Mouse (Mus musculus): Measurements from ENCODE around the gene Elp4.

The Elp4 gene

DNA sequence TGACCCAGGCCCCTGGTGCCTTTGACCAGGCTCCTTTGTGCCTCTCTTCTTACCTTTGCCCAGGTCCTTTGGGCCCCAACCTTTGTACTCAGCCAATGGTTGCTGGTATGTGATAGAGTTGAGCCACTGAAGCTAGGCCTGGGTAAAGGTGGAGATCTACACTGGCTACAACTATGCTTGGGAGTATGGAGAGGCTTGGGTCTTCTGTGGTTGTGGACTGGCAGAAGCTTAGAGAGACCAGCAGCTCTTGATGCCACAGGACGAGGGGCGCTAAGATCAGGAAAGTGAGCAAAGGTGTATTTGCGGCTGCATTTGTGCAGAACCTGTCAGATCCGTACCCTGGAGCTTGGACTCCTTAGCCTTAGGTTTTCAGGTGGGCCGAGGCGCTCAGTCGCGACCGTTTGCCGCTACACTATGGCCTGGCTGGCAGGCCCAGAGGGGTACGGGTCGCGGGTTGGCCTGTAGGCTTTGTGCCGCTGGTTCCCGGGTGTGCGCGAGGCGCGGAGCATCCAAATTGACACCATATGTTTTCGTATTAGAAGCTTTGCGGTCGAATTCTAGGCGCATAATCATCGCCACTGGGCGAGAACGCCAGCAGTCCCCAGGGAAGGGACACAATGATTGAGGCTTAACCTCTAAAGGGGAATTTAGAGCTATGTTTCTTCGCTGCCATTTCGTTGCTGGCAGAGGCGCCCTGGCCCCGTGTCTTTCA is 223.2 kb downstream of the Elp4 start:
- DNase-seq: no peak

DNA sequence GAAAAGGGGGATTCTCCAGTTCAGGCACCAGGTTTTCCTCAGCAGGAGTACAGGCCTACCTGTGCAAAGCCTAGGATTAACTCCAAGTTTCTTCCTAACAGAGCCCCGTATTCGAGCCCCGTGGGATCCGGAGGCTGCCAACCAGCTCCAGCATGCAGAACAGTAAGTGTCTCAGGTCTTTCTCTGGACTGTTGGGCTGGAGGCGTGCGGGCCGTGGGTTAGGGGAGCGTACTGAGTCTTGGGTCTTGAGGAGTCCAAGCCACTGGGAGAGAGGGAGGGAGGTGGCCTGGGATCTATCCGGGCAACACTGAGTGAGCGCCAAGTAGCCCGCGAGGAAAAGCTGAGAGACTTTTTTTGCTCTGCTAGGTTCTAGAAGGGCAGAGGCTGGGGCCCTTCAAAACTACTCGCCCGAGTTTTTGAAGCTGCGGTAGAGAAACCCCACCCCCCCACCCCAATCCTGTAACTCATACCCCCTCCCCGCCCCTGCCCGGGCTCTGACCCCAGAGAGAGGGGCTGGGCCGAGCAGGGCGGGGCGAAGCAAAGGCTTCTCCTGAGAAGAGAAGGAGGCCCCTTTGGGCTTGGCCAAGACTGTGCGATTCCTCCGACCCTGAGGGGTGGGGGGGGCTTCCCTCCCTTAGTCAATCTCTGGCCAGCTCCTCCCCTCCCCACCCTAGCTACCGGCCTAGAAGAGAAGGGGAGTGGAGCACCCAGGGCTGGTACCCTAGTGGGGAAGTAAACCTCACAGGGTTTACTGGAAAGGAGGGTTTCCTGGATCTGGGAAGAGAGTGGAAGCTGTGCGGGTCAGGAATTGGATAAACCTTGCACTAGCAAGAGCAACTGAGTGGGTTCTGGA is 224.0 kb downstream of the Elp4 start:
- DNase-seq: no peak

DNA sequence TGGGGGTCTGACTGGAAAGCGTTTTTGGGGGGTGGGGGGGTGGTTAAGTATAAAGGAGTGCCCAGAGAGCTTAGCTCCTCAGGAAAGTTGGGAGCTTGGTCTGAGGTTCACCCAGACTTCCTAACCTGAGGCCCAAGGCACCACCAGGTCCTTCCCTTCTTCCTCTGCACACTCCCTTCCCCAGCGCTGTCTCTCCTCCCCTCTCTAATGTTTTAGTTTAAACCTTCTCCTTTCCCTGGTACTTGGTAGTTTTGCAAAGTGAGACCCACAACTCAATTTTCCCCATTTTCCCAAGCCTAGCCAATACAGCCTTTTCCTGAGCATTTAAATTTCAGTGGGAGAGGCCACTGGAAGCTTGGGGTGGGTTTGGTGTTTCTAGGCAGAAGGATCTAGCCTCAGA is 225.0 kb downstream of the Elp4 start:
- DNase-seq: no peak

DNA sequence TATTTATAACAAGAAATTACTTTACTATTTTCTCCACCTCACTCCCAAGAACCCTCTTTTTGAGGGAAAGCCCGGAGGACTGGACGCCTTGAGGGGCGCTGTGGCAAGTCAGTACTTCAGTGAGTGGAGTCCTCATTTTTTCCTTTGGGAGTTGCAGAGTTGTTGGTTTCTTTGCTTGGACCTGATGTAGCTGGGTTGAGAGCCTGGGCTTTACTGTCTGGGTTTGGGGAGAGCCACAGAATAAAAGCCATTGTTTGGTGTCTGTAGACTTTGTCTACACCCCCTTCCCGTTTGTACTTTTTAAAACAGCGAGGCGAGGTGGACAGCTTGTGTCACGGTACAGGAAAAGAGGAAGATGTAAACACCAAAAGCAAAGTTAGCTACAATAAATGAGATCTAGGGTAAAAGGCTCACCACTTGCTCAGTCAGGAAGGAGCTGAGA is 225.5 kb downstream of the Elp4 start:
- no peak for DNase-seq

DNA sequence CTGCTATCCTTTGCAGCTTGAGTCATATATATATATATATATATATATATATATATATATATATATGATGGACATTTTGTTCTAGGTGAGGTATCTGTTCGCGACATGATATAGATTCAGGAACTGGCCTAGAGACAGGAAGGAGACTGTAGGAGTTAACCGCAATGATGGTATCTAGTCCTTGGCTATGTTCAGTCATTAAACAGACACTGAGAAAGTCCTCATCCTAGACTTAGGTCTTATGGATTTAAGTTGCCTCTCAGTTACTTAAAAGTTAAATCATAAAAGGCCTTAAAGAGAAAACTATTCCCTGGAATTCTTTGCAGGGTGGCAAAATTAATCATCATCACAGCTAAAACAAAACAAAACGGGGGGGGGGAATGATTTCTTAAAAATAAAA is 226.1 kb downstream of the Elp4 start:
- no peak for DNase-seq

DNA sequence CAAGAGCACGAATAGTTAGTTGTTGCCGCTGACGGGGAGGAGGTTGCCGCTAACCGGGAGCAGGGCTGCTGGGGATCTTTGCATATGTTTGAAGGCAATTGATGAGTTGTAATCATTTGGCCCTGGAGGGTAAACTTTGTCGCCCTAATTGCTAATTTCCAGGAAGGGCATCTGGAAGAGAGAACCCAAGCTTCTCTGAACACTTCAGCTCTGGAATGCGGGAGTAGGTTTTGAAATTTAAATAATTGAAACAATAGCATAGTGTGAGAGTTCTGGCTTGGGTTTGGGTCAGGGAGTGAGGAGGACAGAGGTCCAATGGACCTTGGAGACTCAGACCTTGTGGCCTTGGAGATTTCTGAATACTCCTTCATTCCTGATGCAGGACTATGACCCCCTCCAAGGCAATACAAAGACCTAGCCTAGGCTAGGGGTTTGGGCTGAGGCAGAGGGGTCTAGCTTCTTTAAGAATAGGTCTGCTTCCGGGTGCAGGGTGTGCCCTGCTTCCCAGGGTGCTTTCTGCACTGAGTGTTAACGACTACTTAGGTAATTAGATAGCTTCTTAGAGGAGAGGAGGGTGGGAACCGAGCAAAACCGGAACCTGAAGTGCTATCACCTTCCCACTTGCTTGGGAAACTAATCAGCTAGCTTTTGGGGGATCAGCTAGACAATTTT is 226.8 kb downstream of the Elp4 start:
- DNase-seq: no peak

DNA sequence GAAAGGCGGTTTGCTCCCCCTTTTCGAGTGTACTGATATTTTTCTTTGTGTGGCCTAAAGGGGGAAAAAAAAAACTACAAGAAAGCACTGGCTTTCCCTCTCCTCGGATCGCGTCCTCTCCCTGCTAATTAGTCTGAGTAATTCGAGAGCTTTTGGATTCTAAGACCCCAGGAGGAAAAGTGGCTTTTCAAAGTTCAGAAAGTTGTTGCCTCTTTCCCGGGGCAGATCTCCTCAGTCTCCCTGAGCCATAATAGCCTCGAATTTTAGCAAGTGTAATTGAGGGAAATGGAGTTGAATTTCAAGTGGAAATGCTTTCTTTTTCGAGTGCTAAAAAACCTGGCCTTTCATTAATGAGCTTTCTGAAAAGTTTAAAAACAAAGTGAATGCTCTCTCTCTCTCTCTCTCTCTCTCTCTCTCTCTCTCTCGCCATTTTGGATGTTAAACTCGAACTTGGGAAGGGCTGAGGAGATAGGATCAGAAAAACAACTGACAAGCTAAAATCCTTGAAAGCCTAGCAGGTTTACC is 227.4 kb downstream of the Elp4 start:
- no peak for DNase-seq

DNA sequence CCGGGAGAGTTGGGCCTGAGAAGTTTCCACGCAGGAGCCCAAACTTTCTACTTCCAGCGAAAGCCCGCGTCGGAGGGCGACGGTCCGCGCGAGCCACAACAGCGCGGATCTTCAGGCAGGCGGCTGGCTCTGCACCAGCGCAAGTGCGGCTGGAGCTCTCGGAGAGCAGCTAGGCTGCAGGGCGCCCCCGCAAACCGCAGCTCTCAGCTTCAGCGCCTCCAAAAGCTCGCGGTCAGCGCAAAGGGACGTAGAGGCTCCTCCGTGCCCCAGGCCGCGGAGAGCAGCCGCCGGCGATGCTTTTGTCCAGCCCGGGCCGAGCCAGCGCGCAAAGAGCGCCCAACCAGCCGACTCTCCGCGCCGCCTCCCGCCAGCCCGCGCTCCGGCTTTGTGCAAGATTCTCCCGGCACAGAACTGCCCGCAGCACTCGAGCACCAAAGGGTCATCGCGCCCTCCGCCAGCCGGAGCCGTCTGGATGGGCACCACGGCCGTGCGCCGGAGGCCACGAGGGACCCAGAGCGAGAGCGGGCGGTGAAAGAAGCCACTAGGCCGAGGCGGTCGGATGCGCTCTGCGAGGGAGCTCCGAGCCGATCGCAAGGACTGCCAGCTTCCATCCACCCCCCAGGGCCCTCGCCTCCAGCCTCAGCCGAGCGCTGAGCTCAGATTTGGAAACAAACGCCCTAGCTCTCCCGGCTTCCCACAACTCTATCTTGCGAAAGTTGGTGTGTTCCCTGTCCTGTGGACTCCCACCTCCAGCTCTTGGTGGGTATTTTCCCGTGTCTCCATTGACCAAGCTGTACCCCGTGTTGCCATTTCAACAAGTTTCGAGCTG is 228.1 kb downstream of the Elp4 start:
- DNase-seq: peak; percentile 27

DNA sequence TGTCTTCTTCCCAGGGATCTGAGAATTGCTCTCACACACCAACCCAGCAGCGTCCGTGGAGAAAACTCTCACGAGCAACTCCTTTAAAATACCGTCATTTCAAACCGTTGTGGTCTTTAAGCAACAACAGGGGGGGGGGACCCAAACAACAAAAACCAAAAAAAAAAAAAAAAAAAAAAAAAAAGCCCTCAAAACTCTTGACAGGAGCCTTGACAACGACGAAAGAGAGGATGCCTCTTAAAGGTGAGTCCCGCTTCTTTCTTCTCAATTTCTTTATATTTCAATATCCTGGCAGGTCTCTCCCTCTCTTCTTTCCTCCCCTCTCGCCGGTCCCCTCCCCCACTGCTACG is 228.7 kb downstream of the Elp4 start:
- no peak for DNase-seq

DNA sequence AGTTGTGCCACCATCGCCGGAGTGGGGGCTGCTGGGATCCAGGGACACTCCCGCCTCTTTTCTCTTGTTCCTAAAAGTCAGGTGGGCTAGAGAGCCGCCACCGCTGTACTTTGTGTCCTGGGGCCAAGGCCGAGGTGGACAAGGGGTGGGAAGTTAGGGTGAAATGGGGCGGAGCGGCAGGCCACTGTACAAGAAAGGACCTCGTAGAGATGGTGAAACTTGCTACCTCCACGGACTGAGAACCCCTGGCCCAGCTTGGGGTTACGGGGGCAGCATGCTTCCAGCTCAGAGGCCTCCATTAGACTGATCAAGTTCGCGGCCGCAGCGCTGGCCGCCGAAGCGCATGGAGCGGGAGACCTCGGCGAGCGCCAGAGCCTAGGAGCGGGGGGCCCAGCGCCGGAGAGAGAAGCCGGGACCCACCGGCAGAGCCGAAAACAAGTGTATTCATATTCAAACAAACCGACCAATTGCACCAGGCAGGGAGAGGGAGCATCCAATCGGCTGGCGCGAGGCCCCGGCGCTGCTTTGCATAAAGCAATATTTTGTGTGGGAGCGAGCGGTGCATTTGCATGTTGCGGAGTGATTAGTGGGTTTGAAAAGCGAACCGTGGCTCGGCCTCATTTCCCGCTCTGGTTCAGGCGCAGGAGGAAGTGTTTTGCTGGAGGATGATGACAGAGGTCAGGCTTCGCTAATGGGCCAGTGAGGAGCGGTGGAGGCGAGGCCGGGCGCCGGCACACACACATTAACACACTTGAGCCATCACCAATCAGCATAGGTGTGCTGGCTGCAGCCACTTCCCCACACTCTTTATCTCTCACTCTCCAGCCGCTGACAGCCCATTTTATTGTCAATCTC is 229.3 kb downstream of the Elp4 start:
- DNase-seq: peak; percentile 65

DNA sequence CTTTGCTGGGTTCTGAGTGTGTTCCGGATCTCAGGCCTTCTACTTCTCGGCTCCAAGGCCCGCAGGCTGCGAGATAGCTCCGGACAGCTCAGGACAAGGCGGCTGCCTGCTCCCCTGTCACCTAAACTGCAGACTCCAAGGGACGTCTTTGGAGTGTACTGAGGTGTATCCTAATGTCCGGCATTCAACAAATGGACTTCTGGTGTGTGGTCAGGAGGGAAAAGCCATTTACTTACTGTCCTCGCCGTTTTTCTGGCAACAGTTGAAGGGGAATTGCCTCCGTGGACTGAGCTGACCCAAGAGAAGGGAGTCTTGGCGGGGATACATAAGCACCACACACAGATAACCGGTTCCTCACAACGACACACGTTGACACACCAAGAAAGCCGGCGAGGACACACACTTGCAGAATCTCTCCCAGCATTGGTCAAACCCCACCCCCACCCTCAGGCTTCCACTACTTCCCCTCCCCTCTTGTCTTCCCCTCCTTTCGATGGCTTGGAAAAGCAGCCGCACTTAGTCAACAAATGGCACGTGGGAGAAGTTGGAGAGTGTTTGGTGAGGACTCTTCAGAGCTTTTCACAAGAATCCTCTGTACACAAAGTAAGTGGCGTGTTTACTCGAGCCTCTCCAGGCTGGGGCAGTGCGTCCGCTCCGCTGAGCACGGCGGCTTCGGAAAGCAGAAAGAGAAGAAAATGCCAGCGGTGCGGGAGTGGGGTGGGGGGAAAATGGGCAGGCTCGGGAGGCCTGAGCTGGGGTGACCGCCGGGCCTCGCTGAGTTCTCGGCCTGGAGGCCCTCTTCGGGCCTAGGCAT is 230.1 kb downstream of the Elp4 start:
- DNase-seq: no peak

DNA sequence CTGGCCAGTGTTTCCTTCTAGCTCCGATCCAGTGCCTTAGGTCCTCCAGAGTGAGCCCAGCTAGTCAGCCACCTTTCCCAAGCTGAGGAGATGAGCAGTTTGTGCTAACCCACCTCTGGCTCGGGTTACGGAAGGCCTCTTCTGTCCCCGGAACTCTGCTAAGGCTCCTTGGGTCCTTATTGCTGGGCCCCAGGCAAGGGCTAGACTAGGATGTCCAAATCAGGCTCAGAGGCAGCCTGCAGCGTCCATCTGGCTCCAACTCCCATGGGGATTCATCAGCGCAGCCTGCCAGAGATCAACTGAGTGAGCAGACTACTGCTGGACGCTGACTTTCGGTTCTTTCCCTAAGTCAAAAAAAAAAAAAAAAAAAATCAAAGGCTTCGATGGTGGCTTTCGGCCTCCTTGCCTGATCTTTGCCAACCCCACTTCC is 230.7 kb downstream of the Elp4 start:
- DNase-seq: no peak

DNA sequence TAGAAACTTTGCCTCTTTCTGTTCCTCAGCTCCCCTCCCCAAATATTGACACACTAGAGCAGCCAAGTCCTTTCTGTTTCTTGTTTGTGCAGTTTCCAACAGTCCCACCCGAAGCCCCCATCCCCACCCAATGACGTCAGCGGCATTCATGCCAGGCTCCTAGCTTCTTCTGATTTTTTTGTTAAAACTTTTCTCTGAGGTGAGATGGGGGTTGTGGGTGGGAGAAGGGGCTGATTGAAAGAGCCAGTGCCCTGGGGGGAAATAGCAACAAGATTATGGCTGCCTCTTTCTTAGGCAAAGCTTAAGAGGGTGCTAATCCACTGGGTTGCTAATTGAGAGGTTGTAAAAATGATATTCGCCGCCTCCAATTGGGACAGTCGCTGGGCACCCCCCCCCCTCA is 231.3 kb downstream of the Elp4 start:
- DNase-seq: no peak

DNA sequence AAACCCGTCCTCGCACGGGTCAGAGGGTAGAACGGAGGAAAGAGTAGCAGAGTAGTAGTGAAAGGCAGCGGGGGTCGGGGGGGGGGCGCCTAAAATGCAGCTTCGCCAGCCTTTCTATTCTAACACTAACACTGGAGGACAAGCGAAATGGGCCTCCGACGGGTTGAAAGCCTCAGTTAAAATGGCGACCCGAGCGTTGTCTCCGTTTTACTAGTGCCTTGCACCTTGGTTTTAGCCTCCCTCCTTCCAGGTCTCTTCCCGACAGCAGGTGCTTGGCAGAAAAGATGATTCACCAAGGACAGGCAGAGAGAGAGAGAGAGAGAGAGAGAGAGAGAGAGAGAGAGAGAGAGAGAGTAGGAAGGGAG is 231.8 kb downstream of the Elp4 start:
- DNase-seq: no peak

DNA sequence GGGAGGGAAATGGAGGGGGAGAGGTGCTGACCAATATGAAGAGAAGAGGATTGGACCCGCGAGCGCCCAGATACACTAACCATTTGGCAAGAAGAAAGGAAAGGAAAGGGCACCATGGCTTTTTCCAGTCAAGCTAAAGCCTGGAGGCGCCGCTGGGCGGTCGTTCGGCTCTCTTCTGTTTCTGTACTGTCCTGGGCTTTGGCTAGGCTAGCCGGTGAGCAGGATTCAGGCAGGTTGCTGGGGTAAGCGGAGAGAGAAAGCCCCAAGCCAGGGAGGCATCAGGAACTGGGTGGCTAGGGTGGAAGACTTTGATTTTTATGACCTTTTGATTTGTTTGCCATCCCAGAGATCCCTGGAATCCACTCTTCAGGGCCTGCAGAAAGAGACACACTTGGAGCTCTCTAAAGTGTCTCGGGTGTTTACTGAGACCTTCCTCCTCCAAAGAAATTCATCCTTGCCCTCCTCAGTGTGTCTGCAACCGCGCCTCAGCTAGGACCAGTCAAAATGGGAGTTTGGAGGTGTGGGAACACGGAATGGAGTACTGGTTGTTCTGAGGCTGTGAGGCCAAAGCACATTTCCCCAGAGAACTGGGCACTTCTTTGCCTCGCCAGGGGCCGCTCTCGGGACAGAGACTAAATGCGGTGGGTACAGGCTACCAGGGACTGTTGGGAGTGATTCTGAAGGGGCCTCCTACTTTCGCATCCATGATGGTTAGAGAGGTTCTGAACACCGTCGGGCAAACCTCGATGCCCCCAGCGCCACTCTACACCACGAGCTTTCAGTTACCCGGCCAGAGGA is 232.4 kb downstream of the Elp4 start:
- DNase-seq: no peak

DNA sequence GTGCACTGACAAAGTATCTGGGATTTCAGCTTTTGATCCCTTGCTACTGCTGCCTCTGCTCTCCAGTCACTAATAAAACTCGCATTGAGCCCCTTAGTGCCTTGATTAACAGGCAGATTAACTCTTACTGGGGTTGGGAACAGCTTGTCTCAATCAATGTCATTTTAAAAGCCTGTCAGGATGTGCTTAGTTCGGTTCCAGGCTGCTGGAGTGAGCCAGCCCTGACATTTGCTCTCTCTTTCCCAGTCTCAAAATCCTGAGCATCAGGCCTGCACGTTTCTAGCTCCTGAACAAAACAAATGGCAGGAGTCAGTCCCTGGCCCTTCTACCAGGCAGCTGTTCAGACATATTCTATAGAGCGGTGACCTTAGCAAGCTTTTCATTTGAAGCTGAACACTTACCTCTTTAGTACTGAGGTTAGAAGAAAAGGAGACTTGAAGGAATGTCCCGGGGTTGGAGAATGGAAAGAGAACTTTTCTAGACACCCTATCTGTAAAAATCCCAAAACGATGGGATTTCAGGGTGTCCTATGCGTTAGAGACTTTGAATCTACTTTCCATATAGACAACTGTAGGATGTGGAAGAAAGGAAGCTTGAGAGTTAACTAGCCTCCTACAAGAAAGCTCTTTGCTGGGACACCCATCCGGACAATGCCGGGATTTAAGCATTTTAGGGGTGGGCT is 233.1 kb downstream of the Elp4 start:
- no peak for DNase-seq

DNA sequence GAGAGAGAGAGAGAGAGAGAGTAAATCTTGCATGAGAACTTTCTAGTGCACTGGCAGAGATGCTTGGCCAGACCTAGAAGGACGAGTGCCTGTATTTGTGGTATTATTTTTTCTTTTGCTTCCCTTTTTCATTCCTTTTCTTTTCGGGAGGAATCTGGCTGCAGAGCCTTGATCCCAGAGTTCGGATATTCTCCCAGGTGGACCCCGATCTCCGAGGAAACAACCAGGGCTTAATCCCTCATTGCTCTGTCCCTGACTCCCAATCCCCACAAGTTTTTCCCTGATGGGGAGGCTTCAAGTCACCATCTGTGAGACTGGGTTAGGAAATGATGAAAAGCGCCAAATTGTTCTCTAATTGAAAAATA is 233.7 kb downstream of the Elp4 start:
- no peak for DNase-seq

DNA sequence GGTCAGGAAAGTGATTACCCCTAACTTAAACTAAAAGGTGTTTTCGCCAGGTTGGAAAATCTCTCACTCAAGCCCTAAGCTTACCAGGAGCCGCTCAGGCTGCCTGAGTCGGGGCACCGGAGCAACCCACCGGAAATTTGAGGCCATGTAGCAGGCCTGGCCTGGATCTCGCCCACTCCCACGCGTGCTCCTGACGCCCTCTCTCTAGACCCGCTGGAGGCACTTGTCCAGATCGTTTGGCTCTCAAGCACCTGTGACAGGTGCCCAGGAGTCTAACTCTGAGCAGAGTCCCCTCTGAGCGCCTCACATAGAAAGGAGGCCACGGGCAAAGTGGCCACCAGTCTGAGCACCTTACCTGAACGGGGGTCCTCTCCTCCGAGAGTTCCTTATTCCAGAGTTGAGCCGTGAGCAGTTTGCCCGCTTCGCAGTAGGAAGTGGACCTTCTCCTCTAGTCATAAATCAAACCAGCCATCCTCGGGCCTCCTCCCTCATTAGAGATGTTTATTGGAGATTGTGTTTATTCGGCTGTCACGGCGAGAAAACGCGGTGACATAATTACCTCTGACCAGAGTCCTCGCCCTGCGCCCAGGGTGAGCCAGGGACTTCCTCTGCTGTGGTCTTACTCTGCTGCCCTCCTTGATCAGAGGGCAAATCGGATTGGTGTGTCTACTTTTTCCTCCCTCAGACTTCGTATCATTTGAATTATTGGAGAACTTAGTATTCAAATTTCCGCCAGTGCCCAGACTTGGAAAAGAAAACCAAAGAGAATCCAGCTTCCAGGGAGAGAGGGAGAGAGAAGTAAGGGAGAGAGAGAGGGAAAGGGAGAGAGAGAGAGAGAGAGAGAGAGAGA is 234.3 kb downstream of the Elp4 start:
- DNase-seq: no peak
